ENCODE assay signal across 8 mouse cellular contexts in the genomic region with DNA sequence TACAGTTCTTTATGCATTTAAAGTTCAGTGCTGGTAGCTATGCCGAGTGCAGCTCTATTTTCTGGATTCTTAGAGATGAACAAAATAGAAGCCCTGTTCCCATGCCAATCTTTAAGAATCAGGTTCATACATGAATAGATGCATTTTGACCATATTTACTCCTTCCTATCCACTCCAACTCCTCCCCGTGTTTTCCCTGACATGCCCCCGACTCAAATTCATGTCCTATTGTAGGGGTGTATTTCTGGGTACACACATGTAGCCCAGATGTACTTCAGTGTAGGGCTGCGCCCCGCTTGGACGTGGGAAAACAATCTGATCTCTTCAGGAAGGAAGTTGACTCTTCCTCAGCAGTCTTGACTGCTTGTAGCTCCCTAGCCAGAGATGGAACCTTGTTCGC. TPM values are rescaled to one million over a fixed set of nuclear protein-coding genes. Genes with fewer than 3 reads are reported as not detected.
DNase-seq lines count a peak whose midpoint lies in the region; ATAC-seq and TF ChIP-seq lines count a peak whose summit lies in the region.

No protein-coding gene starts in this region.

- TF ChIP-seq EP300 in CH12.LX (IDR thresholded peaks at IDR 0.05; ENCODE audit: low read length), result no peak

- peak overlapping the region; percentile 86 for H3K4me2 ChIP-seq in CH12.LX (ENCODE audit: insufficient read depth, low read depth, poor library complexity, severe bottlenecking)
- peak overlapping the region; percentile 80 for H3K4me2 ChIP-seq in neural tube, embryonic 13.5 days

- 8% methylated on average over 7 of the region's 7 CpGs for WGBS in liver, adult 2 months
- WGBS in neural tube, embryonic 13.5 days, result 22% methylated on average over 7 of the region's 7 CpGs

- in situ Hi-C loops in CH12.LX (cut with MboI; ENCODE audit: low pct_ligation_motif_present, low pct_unique_long_range_greater_than_20kb, low sequenced_read_pairs), result loop anchor here (10.0 kb wide), 1 partner anchor 263 kb away; no protein-coding TSS in a partner anchor

- H3K27ac ChIP-seq in CH12.LX (ENCODE audit: insufficient read depth, low read depth), result no peak overlapping the region
- H3K27ac ChIP-seq in liver, adult 2 months (replicated peaks; ENCODE audit: insufficient read depth, low read depth, low read length), result peak overlapping the region; percentile 88
- H3K27ac ChIP-seq in neural tube, embryonic 13.5 days (replicated peaks), result peak overlapping the region; percentile 99

- ATAC-seq in frontal cortex, adult (ENCODE audit: low TSS enrichment), result peak; percentile 38
- peak; percentile 32 for ATAC-seq in neural tube, embryonic 13.5 days (ENCODE audit: low read depth)

- no peak for TF ChIP-seq RAD21 in CH12.LX (IDR thresholded peaks at IDR 0.05; ENCODE audit: low read depth, low read length)

- H3K4me1 ChIP-seq in CH12.LX (ENCODE audit: control insufficient read depth in 1 of 2, insufficient read depth in 2 of 2), result peaks cover 0 to 30% of the 10 kb centered on the region in 2 experiments; a peak in 3 of 4 replicates
- peaks cover 11% of the 10 kb centered on the region; the same call in 1 of the 2 replicates for H3K4me1 ChIP-seq in liver, adult 2 months (ENCODE audit: control insufficient read depth, insufficient read depth, low read length)
- peaks cover 28% of the 10 kb centered on the region for H3K4me1 ChIP-seq in neural tube, embryonic 13.5 days (replicated peaks)

- peak overlapping the region; percentile 88 for H3K9ac ChIP-seq in CH12.LX (ENCODE audit: insufficient read depth, low read depth)
- peak overlapping the region; percentile 86 for H3K9ac ChIP-seq in liver, adult 2 months (ENCODE audit: low read depth, low read length)
- peak overlapping the region; percentile 94 for H3K9ac ChIP-seq in neural tube, embryonic 13.5 days

- no peak for DNase-seq in frontal cortex, postnatal 10 days (ENCODE audit: low spot score in 2 of 2)
- DNase-seq in CH12.LX (ENCODE audit: extremely low read depth), result no peak
- peak; percentile 47 for DNase-seq in embryo, embryonic 10.5 days (ENCODE audit: low spot score)
- DNase-seq in heart, postnatal 4 days, result peak; percentile 13
- DNase-seq in liver, adult 2 months (ENCODE audit: extremely low read depth, low read depth, low spot score), result peak; percentile 10
- DNase-seq in left cerebral cortex, adult 8-10 months (ENCODE audit: low spot score in 2 of 2), result no peak

- peak overlapping the region; percentile 65 to 98 (median 82) for H3K4me3 ChIP-seq in CH12.LX (replicated peaks in 1 of 3; ENCODE audit: low read depth in 2 of 3, low read length in 2 of 3, poor library complexity in 1 of 3)
- peak overlapping the region; percentile 85 for H3K4me3 ChIP-seq in liver, adult 2 months (ENCODE audit: insufficient read depth, low read depth, low read length)
- H3K4me3 ChIP-seq in neural tube, embryonic 13.5 days, result peak overlapping the region; percentile 81

- peaks cover 3 to 15% of the 10 kb centered on the region in 2 experiments for H3K36me3 ChIP-seq in CH12.LX (replicated peaks in 1 of 2; ENCODE audit: control insufficient read depth in 1 of 2, insufficient read depth in 1 of 2, low read length in 1 of 2)
- no peaks in the 10 kb centered on the region for H3K36me3 ChIP-seq in liver, adult 2 months (ENCODE audit: control insufficient read depth, insufficient read depth, low read length)
- no peaks in the 10 kb centered on the region for H3K36me3 ChIP-seq in neural tube, embryonic 13.5 days

- no peak for TF ChIP-seq CTCF in CH12.LX (conservative IDR thresholded peaks at IDR 0.05 in 1 of 2, IDR thresholded peaks at IDR 0.05 in 1 of 2; ENCODE audit: low read depth in 2 of 2, low read length in 2 of 2)
- TF ChIP-seq CTCF in liver, adult 2 months (IDR thresholded peaks at IDR 0.05; ENCODE audit: low read depth, low read length), result no peak

- H3K79me2 ChIP-seq in CH12.LX (replicated peaks; ENCODE audit: control insufficient read depth, extremely low read depth, insufficient read depth, poor library complexity, severe bottlenecking), result peaks cover 27% of the 10 kb centered on the region
- no peaks in the 10 kb centered on the region; the same call in 1 of the 2 replicates for H3K79me2 ChIP-seq in liver, adult 2 months (ENCODE audit: control insufficient read depth, insufficient read depth, low read length)

- H3K9me3 ChIP-seq in CH12.LX (replicated peaks; ENCODE audit: low read length), result no peaks in the 10 kb centered on the region
- no peaks in the 10 kb centered on the region for H3K9me3 ChIP-seq in neural tube, embryonic 13.5 days

- no peak for TF ChIP-seq POLR2A in CH12.LX (IDR thresholded peaks at IDR 0.05; ENCODE audit: low read depth, low read length)
- no peak for TF ChIP-seq POLR2A in liver, adult 2 months (IDR thresholded peaks at IDR 0.05; ENCODE audit: extremely low read depth, insufficient read depth, low read length)

- dilution Hi-C loops in CH12.LX (cut with MboI; ENCODE audit: extremely low pct_ligation_motif_present, extremely low pct_unique_long_range_greater_than_20kb, low sequenced_read_pairs), result no loop called here

- no peaks in the 10 kb centered on the region for H3K27me3 ChIP-seq in CH12.LX (replicated peaks)
- H3K27me3 ChIP-seq in liver, adult 2 months (ENCODE audit: control insufficient read depth, insufficient read depth, low read length), result no peaks in the 10 kb centered on the region
- H3K27me3 ChIP-seq in neural tube, embryonic 13.5 days, result no peaks in the 10 kb centered on the region

TF ChIP-seq in CH12.LX, 34 proteins besides CTCF, POLR2A, EP300 and RAD21:
- 0 out of 2 replicates have a peak, but pooled peaks have one; percentile 2 for TF ChIP-seq KAT2A (IDR thresholded peaks at IDR 0.05; ENCODE audit: insufficient replicate concordance, low read length)
- TF ChIP-seq SIN3A (IDR thresholded peaks at IDR 0.05; ENCODE audit: low read length), result 0 out of 2 replicates have a peak, but pooled peaks have one; percentile 16
- TF ChIP-seq ETS1 (conservative IDR thresholded peaks at IDR 0.05; ENCODE audit: low read depth, low read length), result no peak
- 0 out of 2 replicates have a peak, but pooled peaks have one; percentile 27 for TF ChIP-seq MXI1 (IDR thresholded peaks at IDR 0.05; ENCODE audit: low read depth, low read length)
- peak; percentile 71; the same call in 1 of the 2 replicates for TF ChIP-seq CHD1 (IDR thresholded peaks at IDR 0.05; ENCODE audit: low read depth, low read length)
- no peak for TF ChIP-seq UBTF (IDR thresholded peaks at IDR 0.05; ENCODE audit: low read depth, low read length)
- TF ChIP-seq BHLHE40 (IDR thresholded peaks at IDR 0.05; ENCODE audit: low read depth, low read length), result no peak
- no peak for TF ChIP-seq IRF4 (IDR thresholded peaks at IDR 0.05; ENCODE audit: low read depth, low read length)
- no peak for TF ChIP-seq MEF2A (IDR thresholded peaks at IDR 0.05; ENCODE audit: borderline replicate concordance, low read depth, low read length)
TF ChIP-seq in CH12.LX: peak in this region for 4.

RNA-seq across cellular contexts. Expression of gene Dmtf1, which starts 0.5 kb away (rescaled TPM):
- 18.1 and 18.8 TPM in 2 replicates for total RNA-seq in CH12.LX (2012; rRNA removed)
- total RNA-seq in CH12.LX (2014; rRNA removed), result 36.8 and 41.2 TPM in 2 replicates
- polyA plus RNA-seq in CH12.LX (2012; ENCODE audit: insufficient read length, low read depth), result 30.6 and 32.1 TPM in 2 replicates
- total RNA-seq in heart, postnatal 4 days (2021), result 10 to 100 TPM; 20.0 to 21.4 TPM
- 15.9 and 17.8 TPM in 2 replicates for total RNA-seq in liver, adult 2 months (2014; rRNA removed)
- polyA plus RNA-seq in liver, adult 2 months (2012; rRNA removed), result 4.7 and 5.8 TPM in 2 replicates
- polyA plus RNA-seq in neural tube, embryonic 13.5 days (2015; fragmentation: Nextera tagmentation; extraction: Ambion mirVana), result 60.7 and 69.5 TPM in 2 replicates
- total RNA-seq in left cerebral cortex, adult 8-10 months (2022), result 10 to 100 TPM; 45.1 to 51.5 (median 46.7) TPM

Comparison
In these comparisons a context has a peak if more than half of its experiments do, and no peak if none do; other contexts are left out.
1. DNase-seq: peak in embryo, embryonic 10.5 days (single experiment), heart, postnatal 4 days (single experiment) and liver, adult 2 months (single experiment); none in frontal cortex, postnatal 10 days (0 of 2), CH12.LX (single experiment) and left cerebral cortex, adult 8-10 months (0 of 2).
2. Peak in every context shown above with its lines, with median percentiles within 50 percentile points of each other: H3K4me3 ChIP-seq and H3K9ac ChIP-seq.